Mouse (Mus musculus) cerebellum, postnatal 10 days (tissue): Measurements from ENCODE around the gene Olfr568.

Experiments
- DNase-seq, 2 experiments: peaks; one replicate each; pipeline ENCODE4 v3.0.0; 2021; ENCODE audit warnings: mixed read lengths in 2 of 2

The Olfr568 gene

DNA sequence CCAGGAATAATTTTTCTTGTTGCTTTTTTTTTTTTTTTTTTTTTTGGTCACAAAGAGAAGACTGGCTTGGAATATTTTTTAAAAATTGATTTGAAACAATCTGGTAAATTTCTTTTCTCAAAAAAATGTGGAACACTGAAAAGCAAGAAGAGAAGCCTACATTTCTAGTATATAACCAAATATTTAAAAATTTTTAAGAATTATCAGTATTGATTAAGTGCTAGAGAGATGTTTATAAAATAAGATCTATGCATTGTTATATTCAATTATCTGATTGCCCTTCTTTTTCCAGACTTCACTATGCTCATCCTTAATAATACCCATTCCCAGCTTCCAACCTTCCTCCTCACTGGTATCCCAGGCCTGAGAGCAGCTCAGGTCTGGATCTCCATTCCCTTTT, at the start of gene Olfr568:
Olfr568 (plus strand) TSS at position 301 of the 400 bp plus-strand sequence.
- DNase-seq: no peak

DNA sequence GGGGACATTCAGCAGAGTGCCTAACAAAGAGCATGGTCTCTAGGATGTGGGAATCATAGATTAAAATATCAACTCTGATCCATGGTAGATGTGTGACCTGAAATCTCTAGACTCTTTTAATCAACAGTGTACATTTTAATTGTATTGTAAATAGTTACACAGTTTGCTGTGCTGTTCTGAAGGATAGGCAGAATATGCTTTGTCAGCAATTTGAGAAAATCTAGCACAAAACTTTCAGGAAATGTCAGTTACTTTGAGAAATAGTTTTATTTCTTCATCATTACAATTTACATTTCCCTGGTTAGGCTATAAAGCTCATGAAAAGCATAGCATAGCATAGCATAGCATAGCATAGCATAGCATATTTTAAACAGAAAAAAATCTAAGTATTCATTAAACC, 21.1 kb upstream of the Olfr568 start:
- DNase-seq: no peak

DNA sequence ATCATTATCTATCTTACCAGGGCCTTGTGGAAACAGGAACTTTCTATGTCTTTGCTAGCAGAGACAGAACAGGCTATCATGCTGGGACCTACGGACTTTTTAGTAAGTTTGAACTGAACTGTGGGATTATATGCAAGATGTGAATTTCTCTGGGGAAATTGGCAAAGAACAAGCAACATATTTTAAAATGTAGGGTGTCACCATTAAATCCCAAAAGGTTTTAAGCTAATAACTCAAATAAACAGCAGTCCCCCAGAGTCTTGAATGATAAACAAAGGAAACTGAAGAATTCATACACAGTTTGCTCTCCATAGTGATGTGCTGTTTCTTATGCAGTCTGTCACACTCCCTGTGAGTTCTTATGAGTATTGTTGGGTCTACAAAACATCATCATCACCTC, 18.3 kb upstream of the Olfr568 start, which contains the start of gene Olfr566:
Olfr566 (minus strand) TSS at position 101 of the 400 bp plus-strand sequence.
- no peak for DNase-seq

DNA sequence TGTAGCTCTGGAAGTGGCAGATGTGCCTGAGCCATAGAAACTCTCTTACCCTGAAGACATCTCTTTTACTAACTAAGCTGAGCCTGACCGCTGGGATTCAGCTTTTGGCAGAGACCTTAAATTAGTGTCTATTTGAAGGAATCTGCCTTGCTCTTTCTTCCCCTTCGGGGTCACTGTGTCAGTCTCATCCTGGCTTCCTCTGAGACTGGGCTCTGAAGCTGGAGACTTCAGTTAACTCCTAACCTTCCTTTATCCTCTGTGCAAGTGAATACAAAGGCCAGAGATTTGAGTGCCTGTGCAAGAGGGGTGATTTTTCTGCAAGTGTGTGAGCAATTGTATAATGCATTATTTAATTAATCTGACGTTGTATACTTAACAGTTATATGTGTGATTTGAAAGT, 13.9 kb downstream of the Olfr568 start, which contains the start of gene Olfr569:
Olfr569 (minus strand) TSS at position 101 of the 400 bp plus-strand sequence.
- no peak for DNase-seq

DNA sequence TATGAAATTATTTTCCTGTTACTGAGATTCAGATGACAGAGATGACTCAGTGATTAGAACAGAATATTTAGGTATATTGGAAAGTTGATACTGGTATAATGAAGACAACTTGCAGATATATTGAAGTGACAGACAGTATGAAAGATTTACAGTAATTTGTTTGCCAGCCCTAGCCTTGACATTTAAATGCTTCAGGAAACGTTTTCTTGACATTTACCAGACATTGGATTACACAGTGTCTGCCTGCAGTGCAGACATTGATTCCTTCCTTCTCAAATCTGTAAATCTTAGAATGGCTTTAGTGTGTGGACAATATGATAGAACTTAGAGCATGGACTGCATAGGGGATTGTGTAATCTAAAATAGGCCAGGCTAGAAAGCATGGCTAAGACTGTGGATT, 38.3 kb downstream of the Olfr568 start:
- DNase-seq: no peak

DNA sequence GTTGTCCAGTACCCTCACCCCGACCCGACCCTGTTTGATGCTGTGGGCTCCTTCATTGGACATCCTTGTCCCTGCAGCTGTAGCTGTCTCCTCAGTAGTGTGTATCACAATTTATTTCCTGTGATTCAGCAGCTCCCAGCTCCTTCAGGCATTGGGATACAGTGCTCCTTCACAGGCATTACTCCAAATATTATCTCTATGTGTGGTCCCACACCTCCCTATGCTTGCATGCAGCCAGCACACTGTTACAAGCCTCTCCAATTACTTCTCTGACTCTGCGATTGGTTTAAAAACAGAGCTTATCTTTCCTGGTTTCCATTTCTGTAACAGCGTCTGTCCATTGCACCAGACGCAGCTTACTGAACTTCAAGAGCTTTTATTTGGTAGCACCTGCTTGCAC, 39.5 kb downstream of the Olfr568 start:
- no peak for DNase-seq

DNA sequence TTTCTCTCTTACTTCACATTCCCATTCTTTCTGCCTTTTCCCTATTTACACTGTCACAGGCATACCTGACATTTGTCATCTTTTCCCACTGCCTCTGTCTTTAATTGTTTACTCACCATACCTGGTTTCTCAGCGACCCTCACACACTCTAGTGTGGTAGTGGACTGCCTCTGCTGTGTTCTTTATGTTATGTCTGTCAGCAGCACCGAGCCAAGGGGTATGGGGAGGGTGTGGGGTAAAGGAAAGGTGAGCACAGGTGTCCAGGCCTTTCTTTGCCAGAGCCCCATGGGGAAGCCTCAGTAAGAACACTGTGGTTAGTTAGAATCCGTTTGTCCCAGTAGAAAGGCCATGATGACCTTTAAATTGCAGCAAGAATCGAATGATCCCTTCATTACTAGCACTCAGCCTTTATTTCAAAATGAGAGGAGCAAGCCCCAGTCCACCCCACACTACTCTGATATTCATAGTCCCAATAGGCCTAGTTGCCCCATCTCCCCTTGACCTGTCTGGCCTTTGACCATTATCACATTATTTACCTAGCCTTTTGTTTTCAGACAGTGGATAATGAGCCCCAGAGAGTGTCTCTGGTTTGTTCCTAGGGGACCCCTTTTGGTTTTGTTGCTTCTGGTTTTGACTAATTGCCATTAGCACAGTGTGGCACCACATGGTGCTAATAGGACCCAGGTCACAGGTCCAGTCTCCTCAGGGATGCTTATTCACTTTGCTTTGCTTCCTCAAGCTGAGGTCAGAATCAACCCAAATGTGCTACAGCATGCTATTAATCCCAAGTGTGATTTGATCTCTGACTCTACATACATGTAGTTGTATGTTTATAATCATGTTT, 40.3 kb downstream of the Olfr568 start, which contains the start of gene Olfr571:
Olfr571 (minus strand) TSS at position 505 of the 844 bp plus-strand sequence.
- no peak for DNase-seq

DNA sequence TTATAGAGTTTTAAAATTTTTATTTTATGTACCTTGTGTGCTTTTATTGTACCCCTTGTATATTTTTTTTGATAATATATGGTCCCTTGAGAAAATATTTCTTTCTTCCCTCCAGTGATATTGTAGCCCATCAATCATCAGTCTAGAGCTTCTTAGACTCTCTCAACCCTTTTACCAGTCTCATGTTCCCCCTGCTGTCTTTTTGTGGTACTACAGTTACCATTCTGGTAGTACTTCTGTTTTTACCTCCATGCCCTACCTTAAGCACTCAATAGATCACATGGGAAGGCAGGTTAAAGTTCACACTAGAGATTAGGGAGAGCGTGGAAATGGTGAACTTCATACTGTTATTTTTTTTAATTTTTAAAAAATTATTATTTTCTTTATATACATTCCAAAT, 42.7 kb downstream of the Olfr568 start:
- peak; percentile 69 to 82 for DNase-seq

DNA sequence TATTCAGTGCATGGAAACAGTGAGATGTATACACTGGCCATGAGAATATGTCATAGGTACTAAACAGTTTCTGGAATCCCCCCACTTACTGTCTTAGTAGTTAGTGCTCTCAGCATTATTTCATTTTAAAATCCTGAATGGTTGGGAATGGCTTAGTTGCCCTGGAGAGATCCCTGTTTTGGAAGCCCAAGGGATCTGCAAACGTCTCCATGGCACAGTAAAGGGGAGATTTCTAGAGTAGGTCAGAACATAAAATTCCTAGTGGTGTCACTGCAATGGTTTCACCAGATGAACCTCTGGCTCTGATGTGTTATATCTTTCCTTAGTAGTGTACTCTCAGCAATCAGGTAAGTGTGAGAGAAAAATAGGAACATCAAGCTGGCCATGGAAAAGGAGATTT, 47.2 kb downstream of the Olfr568 start, which contains the start of gene Olfr572:
Olfr572 (plus strand) TSS at position 301 of the 400 bp plus-strand sequence.
- DNase-seq: no peak

DNA sequence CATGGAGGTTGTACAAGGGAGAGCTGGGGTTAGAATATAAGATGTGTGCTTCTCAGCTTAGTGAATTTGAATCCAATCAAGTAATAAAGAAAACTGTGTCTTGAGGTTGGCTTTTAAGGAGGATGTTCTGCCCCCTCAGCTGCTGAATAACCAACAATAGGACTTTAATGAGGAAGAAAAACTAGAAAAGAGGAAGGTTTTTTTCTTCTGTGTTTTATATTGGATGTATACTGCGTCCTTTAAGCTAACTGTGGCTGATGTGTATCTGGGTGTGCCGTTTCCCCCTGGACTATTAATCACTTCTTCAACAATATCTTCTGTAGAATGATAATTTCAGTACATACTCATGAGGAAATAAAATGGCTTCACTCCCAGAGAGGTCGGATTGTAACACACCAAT, 50.2 kb downstream of the Olfr568 start:
- no peak for DNase-seq
